Mouse (Mus musculus): ENCODE results near the gene Ifi206. TPM values are rescaled to one million over a fixed set of nuclear protein-coding genes. Genes with fewer than 3 reads are reported as not detected.

Gene Ifi206
- 1.0 TPM for polyA plus RNA-seq (2014; fragmentation: Illumina TruSeq; extraction: RNeasy Lipid Tissue Mini Kit (QIAGEN cat#74804))

DNA sequence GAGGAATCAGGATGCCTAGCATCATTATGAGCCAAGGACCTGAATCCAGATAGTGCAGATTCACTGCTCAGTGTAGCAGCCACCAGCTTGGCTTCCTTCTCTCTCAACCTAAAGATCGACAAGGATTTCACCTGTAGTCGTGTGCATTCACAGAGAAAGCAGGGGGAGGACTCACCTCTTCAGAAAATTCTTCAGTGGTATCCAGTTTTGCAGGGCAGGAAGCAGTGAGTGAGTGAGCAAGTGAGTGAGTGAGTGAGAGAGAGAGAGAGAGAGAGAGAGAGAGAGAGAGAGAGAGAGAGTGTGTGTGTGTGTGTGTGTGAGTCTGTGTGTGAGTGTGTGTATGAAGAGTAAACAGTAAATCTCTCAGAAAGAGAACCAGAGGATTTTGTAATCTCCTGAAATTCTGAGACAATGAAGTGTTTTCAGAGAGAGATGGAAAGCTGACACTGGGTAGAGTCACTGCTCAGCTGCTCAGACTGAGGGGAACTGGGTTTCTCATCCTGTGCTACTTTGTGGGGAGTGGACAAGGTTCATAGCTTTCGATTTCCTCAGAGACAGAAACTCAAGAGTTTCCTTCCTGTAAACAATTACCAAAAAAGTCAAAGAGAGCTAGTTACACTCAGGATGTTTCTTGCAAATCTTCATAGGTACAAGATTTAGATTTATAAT lies at the start of gene Ifi206:
Ifi206 (minus strand) TSS at position 230 of the 669 bp plus-strand sequence.

DNA sequence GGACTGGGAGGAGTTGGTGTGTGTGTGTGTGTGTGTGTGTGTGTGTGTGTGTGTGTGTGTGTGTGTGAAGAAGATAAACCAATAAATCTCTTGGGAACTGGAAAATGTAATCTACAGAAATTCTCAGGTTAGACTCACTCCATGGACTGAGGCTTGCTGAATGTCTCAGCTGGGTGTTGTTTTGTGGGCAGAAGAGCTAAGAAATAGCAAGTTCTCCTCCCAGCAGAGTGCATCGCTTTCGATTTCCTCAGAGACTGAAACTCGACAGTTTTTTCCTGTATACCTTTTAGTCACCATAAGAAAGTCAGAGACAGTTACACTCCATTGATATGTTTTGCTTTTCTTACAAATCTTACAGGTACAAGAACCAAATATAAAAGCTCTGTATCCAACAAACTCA lies 45.0 kb upstream of the Ifi206 start, which contains the start of gene Ifi214:
Ifi214 (minus strand) TSS at position 167 of the 400 bp plus-strand sequence.

Other genes starting within 250 kb of the Ifi206 start
- not detected for gene Olfr418, start 225.0 kb downstream of the Ifi206 start, polyA plus RNA-seq (2014; fragmentation: Illumina TruSeq; extraction: RNeasy Lipid Tissue Mini Kit (QIAGEN cat#74804))
- not detected for gene Mptx2, start 213.3 kb downstream of the Ifi206 start, polyA plus RNA-seq (2014; fragmentation: Illumina TruSeq; extraction: RNeasy Lipid Tissue Mini Kit (QIAGEN cat#74804))
- not detected for gene Ackr1, start 157.3 kb downstream of the Ifi206 start, polyA plus RNA-seq (2014; fragmentation: Illumina TruSeq; extraction: RNeasy Lipid Tissue Mini Kit (QIAGEN cat#74804))
- 4.2 TPM for gene Aim2, start 140.2 kb downstream of the Ifi206 start, polyA plus RNA-seq (2014; fragmentation: Illumina TruSeq; extraction: RNeasy Lipid Tissue Mini Kit (QIAGEN cat#74804))
- 1.3 TPM for gene Cadm3, start 123.3 kb downstream of the Ifi206 start, polyA plus RNA-seq (2014; fragmentation: Illumina TruSeq; extraction: RNeasy Lipid Tissue Mini Kit (QIAGEN cat#74804))
- not detected for gene Ifi214, start 44.9 kb upstream of the Ifi206 start, polyA plus RNA-seq (2014; fragmentation: Illumina TruSeq; extraction: RNeasy Lipid Tissue Mini Kit (QIAGEN cat#74804))
- 5.9 TPM for gene Ifi213, start 108.2 kb upstream of the Ifi206 start, polyA plus RNA-seq (2014; fragmentation: Illumina TruSeq; extraction: RNeasy Lipid Tissue Mini Kit (QIAGEN cat#74804))
- 8.4 TPM for gene Ifi209, start 139.9 kb upstream of the Ifi206 start, polyA plus RNA-seq (2014; fragmentation: Illumina TruSeq; extraction: RNeasy Lipid Tissue Mini Kit (QIAGEN cat#74804))
- 2.9 TPM for gene Ifi208, start 182.6 kb upstream of the Ifi206 start, polyA plus RNA-seq (2014; fragmentation: Illumina TruSeq; extraction: RNeasy Lipid Tissue Mini Kit (QIAGEN cat#74804))